Mouse (Mus musculus) megakaryocyte, embryonic 14.5 days (primary cell): Measurements from ENCODE around the gene Apoa1.

ENCODE experiments used
- FLI1 ChIP-seq: IDR thresholded peaks from 2 replicates; pipeline ENCODE4 v1.6.1; 2012; ENCODE audit warnings: low read length, inconsistent platforms, mixed read lengths
- GATA1 ChIP-seq: IDR thresholded peaks from 3 replicates; pipeline ENCODE4 v1.6.1; 2012; ENCODE audit warnings: mixed read lengths, low read length, inconsistent platforms, borderline replicate concordance

- no peak for TF ChIP-seq GATA1
- no peak for TF ChIP-seq FLI1
These were observed 30.7 kb downstream of the Apoa1 start for GRCm38 (mm10) chr9:46259111-46259510.
